Mouse (Mus musculus) cortical plate, adult 2 months (tissue): ENCODE data around the gene Ctu1.

Experiments
- CTCF ChIP-seq: fragments of 200-500 bp; IDR thresholded peaks from 2 replicates; pipeline ENCODE4 v1.5.1; 2011; ENCODE audit warnings: mild to moderate bottlenecking, control low read depth, low read length; ENCODE audit not compliant: insufficient read depth; ENCODE audit errors: extremely low read depth
- POLR2A ChIP-seq: fragments of 200-500 bp; IDR thresholded peaks from 2 replicates; pipeline ENCODE4 v1.6.1; 2011; ENCODE audit warnings: mild to moderate bottlenecking, low read length, control low read depth; ENCODE audit not compliant: insufficient read depth; ENCODE audit errors: extremely low read depth

DNA sequence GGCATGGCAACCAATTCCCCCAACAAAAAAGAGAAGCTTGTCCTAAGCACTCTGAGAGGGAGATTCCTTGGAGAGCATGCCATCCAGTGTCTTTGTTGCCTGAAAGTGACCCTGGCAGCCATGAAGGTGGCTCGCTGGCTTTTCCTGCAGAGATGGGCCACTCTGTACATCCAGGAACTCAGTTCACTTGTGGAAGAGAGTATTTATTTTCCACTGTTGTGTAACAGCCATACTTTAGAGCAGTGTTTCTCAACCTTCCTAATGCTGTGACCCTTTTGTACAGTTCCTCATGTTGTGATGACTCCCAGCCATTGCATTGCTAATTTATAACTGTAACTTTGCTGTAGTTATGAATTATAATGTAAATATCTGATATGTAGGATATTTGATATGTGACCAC, 34.7 kb upstream of the Ctu1 start:
- no peak for TF ChIP-seq CTCF
- no peak for TF ChIP-seq POLR2A
